In genomic region chr8:71477196-71477845, GRCm38 (mm10) we compare ENCODE assay signal across 8 mouse cellular contexts. TPM values are rescaled to one million over a fixed set of nuclear protein-coding genes. Genes with fewer than 3 reads are reported as not detected.
A peak's percentile ranks its signal among the peaks of the same experiment; 100 is the strongest.
DNase-seq lines count a peak whose midpoint lies in the region; ATAC-seq and TF ChIP-seq lines count a peak whose summit lies in the region.

No protein-coding gene starts in this region.

- H3K27ac ChIP-seq in kidney, postnatal 0 days = no peak overlapping the region
- H3K27ac ChIP-seq in embryonic facial prominence, embryonic 14.5 days (replicated peaks; ENCODE audit: low read depth, low read length) = peak overlapping the region; percentile 75; the same call in 1 of the 2 replicates
- H3K27ac ChIP-seq in limb, embryonic 10.5 days = peak overlapping the region; percentile 88; the same call in 1 of the 2 replicates
- H3K27ac ChIP-seq in neural tube, embryonic 11.5 days (ENCODE audit: low read depth, low read length) = peak overlapping the region; percentile 82; the same call in 1 of the 2 replicates

- H3K4me1 ChIP-seq in kidney, postnatal 0 days (replicated peaks; ENCODE audit: insufficient read depth, low read length) = no peaks in the 10 kb centered on the region; the same call in 1 of the 2 replicates
- H3K4me1 ChIP-seq in G1E (ENCODE audit: insufficient read depth, low read depth, low read length) = peaks cover 35% of the 10 kb centered on the region
- H3K4me1 ChIP-seq in embryonic facial prominence, embryonic 14.5 days (ENCODE audit: control insufficient read depth, insufficient read depth, low read length) = no peaks in the 10 kb centered on the region
- H3K4me1 ChIP-seq in limb, embryonic 10.5 days = peaks cover 37% of the 10 kb centered on the region
- H3K4me1 ChIP-seq in neural tube, embryonic 11.5 days (ENCODE audit: control insufficient read depth, insufficient read depth, low read length) = peaks cover 9% of the 10 kb centered on the region; the same call in 1 of the 2 replicates

- ATAC-seq in kidney, postnatal 0 days (replicated peaks; ENCODE audit: low FRiP score, low read depth) = no peak
- ATAC-seq in G1E (ENCODE audit: extremely low read depth, insufficient number of reproducible peaks, low FRiP score, poor library complexity, severe bottlenecking) = no peak; the same call in 1 of the 2 replicates
- no peak for ATAC-seq in embryonic facial prominence, embryonic 14.5 days (ENCODE audit: low read depth)
- 0 out of 2 replicates have a peak, but pooled peaks have one; percentile 3 for ATAC-seq in neural tube, embryonic 11.5 days (ENCODE audit: insufficient read depth, low FRiP score, low TSS enrichment)

- H3K9ac ChIP-seq in kidney, postnatal 0 days (ENCODE audit: low read depth, low read length) = no peak overlapping the region; the same call in 1 of the 2 replicates
- peak overlapping the region; percentile 77 for H3K9ac ChIP-seq in embryonic facial prominence, embryonic 14.5 days (ENCODE audit: low read depth, low read length)
- no peak overlapping the region for H3K9ac ChIP-seq in neural tube, embryonic 11.5 days (ENCODE audit: low read length)

- 56% methylated on average over 14 of the region's 14 CpGs for WGBS in kidney, postnatal 0 days
- WGBS in embryonic facial prominence, embryonic 14.5 days = 40% methylated on average over 14 of the region's 14 CpGs
- 34% methylated on average over 14 of the region's 14 CpGs for WGBS in limb, embryonic 10.5 days
- 43% methylated on average over 14 of the region's 14 CpGs for WGBS in neural tube, embryonic 11.5 days

- H3K27me3 ChIP-seq in kidney, postnatal 0 days (ENCODE audit: insufficient read depth, low read length) = no peaks in the 10 kb centered on the region
- peaks cover 15% of the 10 kb centered on the region; the same call in 1 of the 2 replicates for H3K27me3 ChIP-seq in G1E (ENCODE audit: insufficient read depth, low read length)
- no peaks in the 10 kb centered on the region; the same call in 1 of the 2 replicates for H3K27me3 ChIP-seq in embryonic facial prominence, embryonic 14.5 days (replicated peaks; ENCODE audit: control insufficient read depth, insufficient read depth, low read length)
- H3K27me3 ChIP-seq in limb, embryonic 10.5 days (ENCODE audit: low read depth, poor library complexity, severe bottlenecking) = peaks cover 34% of the 10 kb centered on the region
- H3K27me3 ChIP-seq in neural tube, embryonic 11.5 days (ENCODE audit: control insufficient read depth, insufficient read depth, low read length) = no peaks in the 10 kb centered on the region

- TF ChIP-seq CTCF in kidney, postnatal 0 days (IDR thresholded peaks at IDR 0.05; ENCODE audit: low read depth) = peak; percentile 60
- peak; percentile 40; the same call in 1 of the 2 replicates for TF ChIP-seq CTCF in G1E (IDR thresholded peaks at IDR 0.05; ENCODE audit: low read depth, low read length)

- H3K4me2 ChIP-seq in kidney, postnatal 0 days (ENCODE audit: low read length) = peak overlapping the region; percentile 90
- H3K4me2 ChIP-seq in embryonic facial prominence, embryonic 14.5 days (ENCODE audit: low read depth, low read length) = peak overlapping the region; percentile 88
- peak overlapping the region; percentile 89 for H3K4me2 ChIP-seq in neural tube, embryonic 11.5 days (ENCODE audit: low read depth)

- no peak overlapping the region for H3K4me3 ChIP-seq in kidney, postnatal 0 days (replicated peaks; ENCODE audit: low read depth, low read length)
- H3K4me3 ChIP-seq in G1E (ENCODE audit: low read depth, low read length) = peak overlapping the region; percentile 80; the same call in 1 of the 2 replicates
- peak overlapping the region; percentile 65 for H3K4me3 ChIP-seq in embryonic facial prominence, embryonic 14.5 days (ENCODE audit: low read depth, low read length)
- H3K4me3 ChIP-seq in limb, embryonic 10.5 days = peak overlapping the region; percentile 72
- peak overlapping the region; percentile 50 for H3K4me3 ChIP-seq in neural tube, embryonic 11.5 days (ENCODE audit: low read depth, low read length)

- peaks cover 17% of the 10 kb centered on the region for H3K36me3 ChIP-seq in kidney, postnatal 0 days (ENCODE audit: insufficient read depth, low read length)
- peaks cover 35% of the 10 kb centered on the region for H3K36me3 ChIP-seq in G1E (replicated peaks)
- H3K36me3 ChIP-seq in embryonic facial prominence, embryonic 14.5 days (ENCODE audit: control insufficient read depth, insufficient read depth, low read length) = peaks cover 63% of the 10 kb centered on the region
- peaks cover 72% of the 10 kb centered on the region for H3K36me3 ChIP-seq in limb, embryonic 10.5 days
- H3K36me3 ChIP-seq in neural tube, embryonic 11.5 days (ENCODE audit: control insufficient read depth, insufficient read depth, low read length) = peaks cover 10% of the 10 kb centered on the region

- peak; percentile 44 for DNase-seq in kidney, postnatal 0 days (ENCODE audit: low spot score)
- DNase-seq in kidney, postnatal 10 days = no peak
- DNase-seq in G1E (ENCODE audit: low spot score) = no peak
- no peak for DNase-seq in embryonic facial prominence, embryonic 14.5 days (ENCODE audit: low spot score)
- DNase-seq in limb, embryonic 10.5 days (ENCODE audit: low spot score) = peak; percentile 59
- peak; percentile 47 for DNase-seq in neural tube, embryonic 11.5 days (ENCODE audit: low spot score)
- DNase-seq in urinary bladder, postnatal 14 days (ENCODE audit: low spot score) = no peak
- DNase-seq in right cerebral cortex, adult 2 months (ENCODE audit: low spot score in 2 of 2) = no peak

- H3K9me3 ChIP-seq in kidney, postnatal 0 days (replicated peaks; ENCODE audit: low read length) = no peaks in the 10 kb centered on the region
- no peaks in the 10 kb centered on the region for H3K9me3 ChIP-seq in G1E (replicated peaks)
- no peaks in the 10 kb centered on the region for H3K9me3 ChIP-seq in embryonic facial prominence, embryonic 14.5 days (ENCODE audit: control insufficient read depth, low read length)
- H3K9me3 ChIP-seq in limb, embryonic 10.5 days (replicated peaks) = no peaks in the 10 kb centered on the region
- H3K9me3 ChIP-seq in neural tube, embryonic 11.5 days (ENCODE audit: control insufficient read depth, low read length) = no peaks in the 10 kb centered on the region

RNA-seq across cellular contexts. Expression of gene Dda1, which starts 8.3 kb away (rescaled TPM):
- 88.0 and 93.7 TPM in 2 replicates for polyA plus RNA-seq in kidney, postnatal 0 days (2015; fragmentation: Nextera tagmentation; extraction: Ambion mirVana)
- total RNA-seq in G1E (2014; fragmentation: Nextera tagmentation) (51.9 and 56.2 TPM in 2 replicates), G1E (2017) (16.2 and 19.6 TPM in 2 replicates)
- 209 and 288 TPM in 2 replicates for polyA plus RNA-seq in G1E (2012)
- 100 and 105 TPM in 2 replicates for polyA plus RNA-seq in embryonic facial prominence, embryonic 14.5 days (2014; fragmentation: Nextera tagmentation; extraction: Ambion mirVana)
- 130 and 138 TPM in 2 replicates for polyA plus RNA-seq in limb, embryonic 10.5 days (2016; fragmentation: Nextera tagmentation; extraction: Ambion mirVana)
- polyA plus RNA-seq in neural tube, embryonic 11.5 days (2014; fragmentation: Nextera tagmentation; extraction: Ambion mirVana) = 162 and 170 TPM in 2 replicates

RNA-seq across cellular contexts. Expression of gene Ano8, which starts 8.4 kb away (rescaled TPM):
- 0.84 and 1.4 TPM in 2 replicates for polyA plus RNA-seq in kidney, postnatal 0 days (2015; fragmentation: Nextera tagmentation; extraction: Ambion mirVana)
- total RNA-seq in G1E (2014; fragmentation: Nextera tagmentation) = 0.97 and 1.1 TPM in 2 replicates
- 2.1 and 2.5 TPM in 2 replicates for total RNA-seq in G1E (2017)
- polyA plus RNA-seq in G1E (2012) = 1.4 and 1.5 TPM in 2 replicates
- 2.0 and 2.1 TPM in 2 replicates for polyA plus RNA-seq in embryonic facial prominence, embryonic 14.5 days (2014; fragmentation: Nextera tagmentation; extraction: Ambion mirVana)
- polyA plus RNA-seq in limb, embryonic 10.5 days (2016; fragmentation: Nextera tagmentation; extraction: Ambion mirVana) = 2.7 and 3.5 TPM in 2 replicates
- 5.6 and 6.3 TPM in 2 replicates for polyA plus RNA-seq in neural tube, embryonic 11.5 days (2014; fragmentation: Nextera tagmentation; extraction: Ambion mirVana)

RNA-seq across cellular contexts. Expression of gene Gtpbp3, which starts 10.6 kb away (rescaled TPM):
- polyA plus RNA-seq in kidney, postnatal 0 days (2015; fragmentation: Nextera tagmentation; extraction: Ambion mirVana) = 14.5 and 14.6 TPM in 2 replicates
- total RNA-seq in G1E (2014; fragmentation: Nextera tagmentation) (5.8 and 6.4 TPM in 2 replicates), G1E (2017) (14.6 and 18.2 TPM in 2 replicates)
- polyA plus RNA-seq in G1E (2012) = 26.1 and 33.3 TPM in 2 replicates
- polyA plus RNA-seq in embryonic facial prominence, embryonic 14.5 days (2014; fragmentation: Nextera tagmentation; extraction: Ambion mirVana) = 5.3 and 6.8 TPM in 2 replicates
- 26.8 and 28.2 TPM in 2 replicates for polyA plus RNA-seq in limb, embryonic 10.5 days (2016; fragmentation: Nextera tagmentation; extraction: Ambion mirVana)
- polyA plus RNA-seq in neural tube, embryonic 11.5 days (2014; fragmentation: Nextera tagmentation; extraction: Ambion mirVana) = 6.0 and 8.4 TPM in 2 replicates

RNA-seq across cellular contexts. Expression of gene Mrpl34, which starts 12.6 kb away (rescaled TPM):
- polyA plus RNA-seq in kidney, postnatal 0 days (2015; fragmentation: Nextera tagmentation; extraction: Ambion mirVana) = 242 and 245 TPM in 2 replicates
- 42.0 and 65.5 TPM in 2 replicates for total RNA-seq in G1E (2014; fragmentation: Nextera tagmentation)
- total RNA-seq in G1E (2017) = 68.2 and 74.9 TPM in 2 replicates
- 149 and 161 TPM in 2 replicates for polyA plus RNA-seq in G1E (2012)
- 115 and 123 TPM in 2 replicates for polyA plus RNA-seq in embryonic facial prominence, embryonic 14.5 days (2014; fragmentation: Nextera tagmentation; extraction: Ambion mirVana)
- polyA plus RNA-seq in limb, embryonic 10.5 days (2016; fragmentation: Nextera tagmentation; extraction: Ambion mirVana) = 231 and 263 TPM in 2 replicates
- 196 and 205 TPM in 2 replicates for polyA plus RNA-seq in neural tube, embryonic 11.5 days (2014; fragmentation: Nextera tagmentation; extraction: Ambion mirVana)

RNA-seq across cellular contexts. Expression of gene Abhd8, which starts 13.9 kb away (rescaled TPM):
- polyA plus RNA-seq in kidney, postnatal 0 days (2015; fragmentation: Nextera tagmentation; extraction: Ambion mirVana) = 35.0 and 38.3 TPM in 2 replicates
- 2.6 and 3.9 TPM in 2 replicates for total RNA-seq in G1E (2014; fragmentation: Nextera tagmentation)
- 4.5 and 5.0 TPM in 2 replicates for total RNA-seq in G1E (2017)
- 17.0 and 20.9 TPM in 2 replicates for polyA plus RNA-seq in G1E (2012)
- 47.9 and 49.4 TPM in 2 replicates for polyA plus RNA-seq in embryonic facial prominence, embryonic 14.5 days (2014; fragmentation: Nextera tagmentation; extraction: Ambion mirVana)
- 61.5 and 75.1 TPM in 2 replicates for polyA plus RNA-seq in limb, embryonic 10.5 days (2016; fragmentation: Nextera tagmentation; extraction: Ambion mirVana)
- 60.7 and 63.4 TPM in 2 replicates for polyA plus RNA-seq in neural tube, embryonic 11.5 days (2014; fragmentation: Nextera tagmentation; extraction: Ambion mirVana)

Comparison
In these comparisons a context has a peak if more than half of its experiments do, and no peak if none do; other contexts are left out.
1. DNase-seq: peak in kidney, postnatal 0 days (single experiment), limb, embryonic 10.5 days (single experiment) and neural tube, embryonic 11.5 days (single experiment); none in kidney, postnatal 10 days (single experiment), G1E (single experiment), embryonic facial prominence, embryonic 14.5 days (single experiment), urinary bladder, postnatal 14 days (single experiment) and right cerebral cortex, adult 2 months (0 of 2).
2. Peak in every context shown above with its lines, with median percentiles within 50 percentile points of each other: H3K4me2 ChIP-seq.